Mouse (Mus musculus) C2C12 (cell line): Measurements from ENCODE around the gene Pbxip1.

Experiments
- CTCF ChIP-seq: IDR thresholded peaks from one replicate; pipeline ENCODE4 v1.5.1; 2011; ENCODE audit not compliant: control insufficient read depth, insufficient read depth, insufficient read length
- MAX ChIP-seq: IDR thresholded peaks from one replicate; pipeline ENCODE4 v1.6.1; 2011; ENCODE audit warnings: mild to moderate bottlenecking, control low read depth
- MYOD1 ChIP-seq: IDR thresholded peaks from one replicate; pipeline ENCODE4 v1.6.1; 2011; ENCODE audit warnings: low read depth; ENCODE audit not compliant: control insufficient read depth, insufficient read length
- USF1 ChIP-seq: IDR thresholded peaks from one replicate; pipeline ENCODE4 v1.6.1; 2011; ENCODE audit warnings: low read depth, mild to moderate bottlenecking, control low read depth, moderate library complexity

- TF ChIP-seq CTCF (no peak), USF1 (no peak), MAX (no peak), MYOD1 (no peak)
Observed at GRCm38 (mm10) chr3:89486111-89486510, 49.6 kb downstream of the Pbxip1 start.
